Mouse (Mus musculus) liver, adult 2 months (tissue): ENCODE data around the gene Clic4. TPM values are rescaled to one million over a fixed set of nuclear protein-coding genes. Genes with fewer than 3 reads are reported as not detected.
A peak's percentile ranks its signal among the peaks of the same experiment; 100 is the strongest.

Experiments used
- DNase-seq: peaks from one replicate; pipeline ENCODE4 v3.0.0-alpha.2; 2011; ENCODE audit warnings: low read depth, low spot score; ENCODE audit errors: extremely low read depth
- H3K27ac ChIP-seq: fragments of 200-500 bp; replicated peaks from 2 replicates; pipeline ENCODE4 v1.5.1; 2012; ENCODE audit warnings: low read depth, mild to moderate bottlenecking, control low read depth, inconsistent platforms, low read length; ENCODE audit not compliant: insufficient read depth
- H3K27me3 ChIP-seq: fragments of 200-500 bp; 2 replicates; pipeline ENCODE4 v1.6.1; 2012; ENCODE audit warnings: mild to moderate bottlenecking, moderate library complexity, low read length, inconsistent platforms; ENCODE audit not compliant: control insufficient read depth, insufficient read depth
- H3K36me3 ChIP-seq: fragments of 200-500 bp; 2 replicates; pipeline ENCODE4 v1.6.1; 2012; ENCODE audit warnings: low read length, inconsistent platforms; ENCODE audit not compliant: control insufficient read depth, insufficient read depth
- H3K4me1 ChIP-seq: fragments of 200-500 bp; 2 replicates; pipeline ENCODE4 v1.6.1; 2011; ENCODE audit warnings: low read length; ENCODE audit not compliant: control insufficient read depth, insufficient read depth
- H3K4me3 ChIP-seq: fragments of 200-500 bp; 2 replicates; pipeline ENCODE4 v1.5.1; 2011; ENCODE audit warnings: low read depth, mild to moderate bottlenecking, control low read depth, low read length, moderate library complexity; ENCODE audit not compliant: insufficient read depth
- H3K79me2 ChIP-seq: fragments of 200-500 bp; 2 replicates; pipeline ENCODE4 v1.6.1; 2012; ENCODE audit warnings: inconsistent platforms, mild to moderate bottlenecking, low read length, moderate library complexity; ENCODE audit not compliant: control insufficient read depth, insufficient read depth
- H3K9ac ChIP-seq: fragments of 200-500 bp; 2 replicates; pipeline ENCODE4 v1.6.1; 2012; ENCODE audit warnings: low read depth, mild to moderate bottlenecking, control low read depth, inconsistent platforms, low read length
- CTCF ChIP-seq: fragments of 200-500 bp; IDR thresholded peaks from 2 replicates; pipeline ENCODE4 v1.5.1; 2011; ENCODE audit warnings: low read depth, low read length, control low read depth
- POLR2A ChIP-seq: fragments of 200-500 bp; IDR thresholded peaks from 2 replicates; pipeline ENCODE4 v1.6.1; 2011; ENCODE audit warnings: low read length, control low read depth; ENCODE audit not compliant: insufficient read depth; ENCODE audit errors: extremely low read depth
- WGBS: fragments of 180-500 bp; shearing (Covaris S2); methylation state at CpG from one replicate; pipeline ENCODE4 v1.1.7; 2018; 5-methylcytosine and 5-hydroxymethylcytosine counted together
- polyA plus RNA-seq: library from polyadenylated mRNA; depleted of rRNA; stranded (reverse); fragments of >200 nt; gene quantifications from 2 replicates; pipeline ENCODE4 v1.2.3, GENCODE M21; 2012
- total RNA-seq: library from RNA; depleted of rRNA; stranded (reverse); fragments of >200 nt; gene quantifications from 2 replicates; pipeline ENCODE4 v1.2.3, GENCODE M21; 2014

Gene Clic4
- total and polyA plus RNA-seq, 2 experiments: 23.0 to 30.8 TPM

GRCm38 (mm10) chr4:135306533-135306932, 33.9 kb upstream of the Clic4 start:
- 11% methylated on average over 4 of the region's 4 CpGs for WGBS
- no peak for TF ChIP-seq CTCF
- TF ChIP-seq POLR2A: no peak
- Histone ChIP-seq H3K4me1 (peaks cover 14% of the 10 kb centered on the region), H3K4me3 (no peak overlapping the region), H3K79me2 (no peaks in the 10 kb centered on the region), H3K27me3 (no peaks in the 10 kb centered on the region), H3K36me3 (no peaks in the 10 kb centered on the region), H3K27ac (peak overlapping the region; percentile 41; the same call in 1 of the 2 replicates), H3K9ac (no peak overlapping the region)
- DNase-seq: peak; percentile 90

GRCm38 (mm10) chr4:135302261-135302660, 29.6 kb upstream of the Clic4 start:
- 24% methylated on average over 10 of the region's 10 CpGs for WGBS
- Histone ChIP-seq H3K27ac (peak overlapping the region; percentile 11; the same call in 1 of the 2 replicates), H3K4me1 (peaks cover 19% of the 10 kb centered on the region), H3K9ac (no peak overlapping the region), H3K4me3 (no peak overlapping the region), H3K27me3 (no peaks in the 10 kb centered on the region), H3K79me2 (no peaks in the 10 kb centered on the region), H3K36me3 (no peaks in the 10 kb centered on the region)
- TF ChIP-seq POLR2A: no peak
- TF ChIP-seq CTCF: no peak
- peak; percentile 46 for DNase-seq

- no peaks in the 10 kb centered on the region for H3K36me3 ChIP-seq
- H3K9ac ChIP-seq: no peak overlapping the region
- H3K27ac ChIP-seq: no peak overlapping the region
- WGBS: 87% methylated on average over 3 of the region's 3 CpGs
- H3K79me2 ChIP-seq: no peaks in the 10 kb centered on the region
- H3K4me3 ChIP-seq: no peak overlapping the region
- H3K4me1 ChIP-seq: peaks cover 13% of the 10 kb centered on the region
- DNase-seq: no peak
- TF ChIP-seq POLR2A (no peak), CTCF (no peak)
- no peaks in the 10 kb centered on the region for H3K27me3 ChIP-seq
Observed at GRCm38 (mm10) chr4:135301166-135301565, 28.6 kb upstream of the Clic4 start.

- 94% methylated on average over 26 of the region's 26 CpGs for WGBS
- Histone ChIP-seq H3K27ac (no peak overlapping the region), H3K36me3 (no peaks in the 10 kb centered on the region), H3K4me3 (no peak overlapping the region), H3K4me1 (peaks cover 13% of the 10 kb centered on the region), H3K27me3 (no peaks in the 10 kb centered on the region), H3K9ac (no peak overlapping the region), H3K79me2 (no peaks in the 10 kb centered on the region)
- no peak for DNase-seq
- TF ChIP-seq CTCF (no peak), POLR2A (no peak)
Observed at GRCm38 (mm10) chr4:135300248-135301041, 27.8 kb upstream of the Clic4 start.

- 24% methylated on average over 10 of the region's 10 CpGs for WGBS
- no peak overlapping the region for H3K4me3 ChIP-seq
- H3K27me3 ChIP-seq: no peaks in the 10 kb centered on the region
- H3K36me3 ChIP-seq: no peaks in the 10 kb centered on the region
- peaks cover 13% of the 10 kb centered on the region for H3K4me1 ChIP-seq
- DNase-seq: peak; percentile 87
- no peaks in the 10 kb centered on the region for H3K79me2 ChIP-seq
- TF ChIP-seq CTCF: no peak
- no peak for TF ChIP-seq POLR2A
- no peak overlapping the region for H3K9ac ChIP-seq
- H3K27ac ChIP-seq: 0 out of 2 replicates have a peak overlapping the region, but pooled peaks have one; percentile 13
Observed at GRCm38 (mm10) chr4:135298680-135299079, 26.1 kb upstream of the Clic4 start.
